Mouse (Mus musculus): Measurements from ENCODE around the gene Klrb1.
A peak's percentile ranks its signal among the peaks of the same experiment; 100 is the strongest.
"Not testable (repeated sequence)": the region's sequence is repeated elsewhere in the genome, so short reads cannot be mapped to it uniquely, and the experiment has no call there.

The Klrb1 gene

GRCm38 (mm10) chr6:128722959-128723358 lies at the start of gene Klrb1:
Klrb1 (minus strand) TSS chr6:128723059.
- no peak for DNase-seq (ENCODE audit: extremely low read depth, low read depth, low spot score)

- no peak for DNase-seq (ENCODE audit: extremely low read depth, low read depth, low spot score)
Observed at GRCm38 (mm10) chr6:128769481-128770253, 46.8 kb upstream of the Klrb1 start.

GRCm38 (mm10) chr6:128768047-128768446 lies 45.2 kb upstream of the Klrb1 start:
- DNase-seq (ENCODE audit: extremely low read depth, low read depth, low spot score), result no peak

GRCm38 (mm10) chr6:128766486-128767254 lies 43.8 kb upstream of the Klrb1 start:
- DNase-seq (ENCODE audit: extremely low read depth, low read depth, low spot score), result not testable (repeated sequence)

GRCm38 (mm10) chr6:128765211-128765610 lies 42.4 kb upstream of the Klrb1 start:
- DNase-seq (ENCODE audit: extremely low read depth, low read depth, low spot score), result no peak

- DNase-seq (ENCODE audit: extremely low read depth, low read depth, low spot score), result no peak
Observed at GRCm38 (mm10) chr6:128764598-128764997, 41.7 kb upstream of the Klrb1 start.

GRCm38 (mm10) chr6:128763736-128764523 lies 41.1 kb upstream of the Klrb1 start:
- DNase-seq (ENCODE audit: extremely low read depth, low read depth, low spot score), result peak; percentile 54

- not testable (repeated sequence) for DNase-seq (ENCODE audit: extremely low read depth, low read depth, low spot score)
Observed at GRCm38 (mm10) chr6:128762892-128763670, 40.2 kb upstream of the Klrb1 start.

- DNase-seq (ENCODE audit: extremely low read depth, low read depth, low spot score), result no peak
Observed at GRCm38 (mm10) chr6:128761144-128761540, 38.3 kb upstream of the Klrb1 start.

- DNase-seq (ENCODE audit: extremely low read depth, low read depth, low spot score), result not testable (repeated sequence)
Observed at GRCm38 (mm10) chr6:128760416-128761143, 37.7 kb upstream of the Klrb1 start.

- DNase-seq (ENCODE audit: extremely low read depth, low read depth, low spot score), result not testable (repeated sequence)
Observed at GRCm38 (mm10) chr6:128760016-128760415, 37.2 kb upstream of the Klrb1 start.

- DNase-seq (ENCODE audit: extremely low read depth, low read depth, low spot score), result no peak
Observed at GRCm38 (mm10) chr6:128759221-128759950, 36.5 kb upstream of the Klrb1 start.

GRCm38 (mm10) chr6:128755402-128755763 lies 32.5 kb upstream of the Klrb1 start:
- DNase-seq (ENCODE audit: extremely low read depth, low read depth, low spot score), result not testable (repeated sequence)

GRCm38 (mm10) chr6:128754748-128755401 lies 32.0 kb upstream of the Klrb1 start:
- not testable (repeated sequence) for DNase-seq (ENCODE audit: extremely low read depth, low read depth, low spot score)

GRCm38 (mm10) chr6:128754265-128754664 lies 31.4 kb upstream of the Klrb1 start:
- not testable (repeated sequence) for DNase-seq (ENCODE audit: extremely low read depth, low read depth, low spot score)

GRCm38 (mm10) chr6:128753610-128754224 lies 30.9 kb upstream of the Klrb1 start:
- DNase-seq (ENCODE audit: extremely low read depth, low read depth, low spot score), result not testable (repeated sequence)

- DNase-seq (ENCODE audit: extremely low read depth, low read depth, low spot score), result not testable (repeated sequence)
Observed at GRCm38 (mm10) chr6:128747006-128747405, 24.1 kb upstream of the Klrb1 start.

GRCm38 (mm10) chr6:128737445-128737844 lies 14.6 kb upstream of the Klrb1 start:
- no peak for DNase-seq (ENCODE audit: extremely low read depth, low read depth, low spot score)

Data from fat pad, adult 2 months (tissue).